Mouse (Mus musculus): ENCODE data around the gene Pcid2.
A peak's percentile ranks its signal among the peaks of the same experiment; 100 is the strongest.
"Not testable (repeated sequence)": the region's sequence is repeated elsewhere in the genome, so short reads cannot be mapped to it uniquely, and the experiment has no call there.

Pcid2 gene

DNA sequence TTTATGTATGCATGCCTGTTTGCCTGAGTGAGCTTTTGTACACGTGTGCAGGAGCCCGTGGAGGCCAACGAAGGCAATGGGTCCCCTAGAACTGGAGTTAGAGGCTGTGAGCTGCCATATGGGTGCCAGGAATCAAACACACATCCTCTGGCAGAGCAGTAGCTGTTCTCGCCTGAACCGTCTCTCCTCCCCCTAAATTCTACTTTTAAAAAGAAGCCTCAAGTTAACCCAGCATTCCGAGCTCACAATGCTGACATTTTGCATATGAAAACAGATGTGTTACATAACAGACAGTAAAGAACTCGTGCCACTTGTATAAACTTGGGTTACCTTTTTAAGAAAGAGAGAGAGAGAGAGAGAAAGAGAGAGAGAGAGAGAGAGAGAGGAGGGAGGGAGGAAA is 27.7 kb downstream of the Pcid2 start:
- DNase-seq (ENCODE audit: low spot score in 2 of 2): no peak

DNA sequence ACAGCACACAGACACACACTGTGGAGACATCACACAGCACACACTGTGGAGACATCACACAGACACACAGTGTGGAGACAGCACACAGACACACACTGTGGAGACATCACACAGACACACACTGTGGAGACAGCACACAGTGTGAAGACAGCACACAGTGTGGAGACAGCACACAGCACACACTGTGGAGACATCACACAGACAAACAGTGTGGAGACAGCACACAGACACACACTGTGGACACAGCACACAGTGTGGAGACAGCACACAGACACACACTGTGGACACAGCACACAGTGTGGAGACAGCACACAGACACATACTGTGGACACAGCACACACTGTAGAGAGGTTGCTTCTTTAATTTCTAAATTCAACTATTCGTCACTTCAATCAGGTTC is 29.7 kb downstream of the Pcid2 start:
- DNase-seq (ENCODE audit: low spot score in 2 of 2): not testable (repeated sequence)

DNA sequence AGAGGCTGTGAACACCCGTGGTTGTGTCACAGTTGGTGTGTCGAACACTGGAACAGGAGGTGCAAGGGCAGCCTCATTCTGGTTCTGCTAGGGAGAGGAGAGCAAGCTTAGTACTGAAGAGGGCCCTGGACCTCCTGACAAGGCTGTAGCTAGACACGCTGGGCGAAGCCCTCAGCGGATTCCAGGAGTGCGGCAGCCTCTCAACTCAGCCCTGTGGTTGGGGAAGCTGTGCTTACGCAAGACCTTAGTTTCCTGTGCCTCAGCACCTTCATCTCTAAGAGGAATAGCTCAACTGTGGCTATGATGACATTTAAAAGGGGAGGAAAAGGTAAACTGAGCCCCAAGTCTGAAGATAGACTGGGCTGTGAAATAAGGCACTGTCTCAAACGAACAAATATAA is 30.2 kb downstream of the Pcid2 start:
- no peak for DNase-seq (ENCODE audit: low spot score in 2 of 2)

DNA sequence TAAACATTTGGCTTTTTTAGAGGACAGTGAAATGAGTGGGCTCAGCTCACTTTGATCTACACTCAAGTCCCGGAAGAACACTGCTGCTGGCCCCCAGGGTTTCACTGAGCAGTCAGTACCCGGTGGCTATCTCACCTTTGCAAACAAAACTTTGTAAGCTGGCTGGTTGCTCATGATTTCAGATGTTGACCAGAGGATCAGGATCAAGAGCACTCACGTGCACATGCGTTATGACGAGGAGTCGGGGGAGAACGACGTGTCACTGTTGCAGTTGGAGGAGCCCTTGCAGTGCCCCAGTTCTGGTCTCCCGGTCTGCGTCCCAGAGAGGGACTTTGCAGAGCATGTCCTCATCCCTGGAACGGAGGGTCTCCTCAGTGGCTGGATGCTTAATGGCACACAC is 32.0 kb downstream of the Pcid2 start:
- DNase-seq (ENCODE audit: low spot score in 2 of 2): no peak

DNA sequence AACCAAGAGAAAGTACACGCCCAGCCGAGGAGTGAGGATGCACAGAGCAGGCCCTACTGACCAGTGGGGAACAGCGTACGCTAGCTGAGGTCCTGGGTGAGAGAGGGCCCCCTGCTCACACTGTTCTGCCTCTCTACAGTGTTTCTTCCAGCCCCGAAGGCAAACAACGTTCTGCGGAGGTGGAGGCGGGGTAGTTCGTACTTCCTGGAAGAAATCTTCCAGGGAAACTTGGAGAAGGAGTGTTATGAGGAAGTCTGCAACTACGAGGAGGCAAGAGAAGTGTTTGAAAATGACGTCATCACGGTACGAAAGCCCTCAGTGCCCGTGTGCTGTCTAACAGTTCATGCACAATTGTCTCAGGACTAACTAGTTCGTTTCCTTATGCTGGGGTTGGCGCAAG is 42.1 kb downstream of the Pcid2 start:
- no peak for DNase-seq (ENCODE audit: low spot score in 2 of 2)

DNA sequence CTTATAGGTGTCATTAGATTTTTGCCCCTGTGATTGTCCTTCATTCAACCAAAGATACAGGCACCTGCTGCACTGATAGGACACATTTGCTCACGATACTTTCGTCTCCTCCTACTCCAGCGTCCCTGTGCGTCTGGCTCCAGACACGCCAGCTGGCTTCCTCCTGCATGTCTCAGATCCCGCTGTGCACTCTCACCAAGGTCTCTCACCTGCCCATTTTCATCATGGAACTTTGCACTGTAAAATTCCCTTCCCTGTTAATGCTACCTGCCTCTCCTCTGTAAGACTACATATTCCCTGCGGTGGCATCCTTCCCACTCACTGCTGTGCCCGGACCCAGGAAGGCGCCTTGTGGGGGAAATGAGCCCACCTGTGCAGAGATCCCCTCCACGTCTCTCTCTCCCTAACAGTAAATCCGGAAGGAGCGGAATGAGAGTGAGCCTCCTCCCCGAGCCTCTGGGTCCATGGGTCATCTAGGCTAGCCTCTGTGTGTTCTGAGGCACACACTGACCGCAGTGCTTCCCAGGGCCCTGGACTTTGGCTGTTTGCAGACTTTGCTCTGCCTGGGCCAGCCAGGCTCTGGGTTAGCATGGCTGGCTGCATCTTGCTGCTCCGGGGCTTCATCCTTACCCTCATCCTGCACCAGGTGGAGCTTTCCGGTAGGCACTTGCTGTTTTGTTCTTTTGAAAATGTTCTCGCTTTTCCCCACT is 44.7 kb downstream of the Pcid2 start, which contains the start of gene Proz:
Proz (plus strand) TSS at position 474 of the 710 bp plus-strand sequence.
- DNase-seq (ENCODE audit: low spot score in 2 of 2): no peak

DNA sequence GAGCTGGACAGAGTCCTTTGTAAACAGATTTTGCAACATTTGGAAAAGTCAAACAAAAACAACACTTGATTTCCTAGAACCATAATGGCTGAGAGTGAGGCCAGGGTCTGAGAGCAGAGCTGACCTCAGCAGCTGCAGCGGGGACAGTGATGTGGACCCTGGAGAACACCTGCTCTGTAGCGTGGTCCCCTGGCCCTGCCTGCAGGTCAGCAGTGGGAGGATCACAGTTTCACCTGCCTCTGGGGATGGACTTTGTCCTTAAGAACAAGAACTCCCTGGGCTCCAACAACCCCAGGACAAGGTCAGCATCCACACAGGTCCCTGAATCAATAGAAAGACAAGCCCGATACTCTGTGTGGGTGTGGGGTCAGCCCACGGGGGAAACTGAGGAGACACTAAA is 47.9 kb downstream of the Pcid2 start:
- no peak for DNase-seq (ENCODE audit: low spot score in 2 of 2)

DNA sequence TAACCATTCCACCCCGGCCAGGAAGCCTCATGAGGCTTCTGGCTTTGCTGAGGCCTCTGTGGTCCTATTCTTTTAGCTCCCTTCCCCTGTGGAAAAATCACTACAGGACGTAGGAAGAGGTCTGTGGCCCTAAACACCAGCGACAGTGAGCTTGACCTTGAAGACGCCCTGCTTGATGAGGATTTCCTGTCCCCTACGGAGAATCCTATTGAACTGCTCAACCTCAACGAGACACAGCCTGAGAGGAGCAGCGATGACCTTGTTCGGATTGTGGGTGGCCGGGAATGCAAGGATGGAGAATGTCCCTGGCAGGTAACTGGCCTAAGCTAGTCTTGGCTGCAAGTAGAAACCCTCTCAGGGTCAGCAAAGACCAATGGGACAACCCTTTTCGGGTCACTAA is 54.7 kb downstream of the Pcid2 start:
- no peak for DNase-seq (ENCODE audit: low spot score in 2 of 2)

DNA sequence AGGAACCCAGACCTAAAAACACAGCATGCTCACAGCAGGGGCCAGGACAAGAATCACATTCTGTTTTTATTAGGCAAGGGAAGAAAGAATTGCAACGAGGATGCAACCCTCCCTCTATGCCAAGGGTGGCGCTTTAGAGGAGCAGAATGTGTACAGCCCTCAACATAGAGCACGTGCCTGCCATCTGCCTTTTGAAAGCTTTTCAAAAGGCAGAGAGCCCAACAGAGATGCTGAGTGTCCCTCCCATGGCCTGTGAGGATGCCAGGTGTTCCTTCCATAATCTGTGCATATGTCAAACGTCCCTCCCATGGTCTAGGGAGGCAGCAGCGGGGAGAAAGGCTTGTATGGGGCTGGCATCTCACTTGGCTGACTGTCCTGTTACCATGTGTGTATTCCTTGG is 57.6 kb downstream of the Pcid2 start:
- no peak for DNase-seq (ENCODE audit: low spot score in 2 of 2)

DNA sequence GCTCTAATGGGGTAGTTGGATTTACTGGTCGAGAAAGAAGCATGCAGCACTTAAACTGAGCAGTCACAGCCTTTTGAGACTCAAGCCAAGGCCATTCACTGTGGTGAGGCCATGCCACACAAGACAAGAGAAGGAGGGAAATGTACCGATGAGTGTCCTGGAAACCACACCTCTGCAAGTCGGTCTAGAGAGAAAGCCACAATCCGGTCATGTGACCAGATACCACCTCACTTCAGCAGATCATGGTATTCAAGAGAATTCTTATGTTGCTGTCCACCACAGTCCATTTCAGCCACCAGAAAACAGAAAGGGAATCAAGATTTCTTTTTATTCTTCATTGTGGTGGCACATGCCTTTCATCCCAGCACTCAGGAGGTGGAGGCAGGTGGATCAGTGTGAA is 63.8 kb downstream of the Pcid2 start:
- DNase-seq (ENCODE audit: low spot score in 2 of 2): no peak

DNA sequence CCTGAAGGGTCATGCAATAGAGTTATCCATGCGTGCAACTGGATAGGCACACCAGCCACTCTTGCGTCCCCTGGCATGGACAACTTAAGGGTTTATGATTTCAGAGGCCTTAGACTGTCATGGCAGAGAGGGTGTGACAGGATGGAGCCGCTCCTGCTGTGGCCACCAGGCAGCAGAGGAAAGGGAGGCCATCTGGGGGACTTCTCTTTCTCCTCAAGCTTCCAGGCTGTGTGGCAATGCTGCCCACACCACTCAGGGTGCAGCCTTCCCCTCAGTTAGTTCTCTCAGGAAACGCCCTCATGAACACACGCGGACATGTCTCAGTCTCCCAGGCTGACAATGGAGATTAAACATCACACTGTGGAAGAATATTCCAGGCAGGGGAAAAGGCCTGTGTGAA is 66.2 kb downstream of the Pcid2 start:
- no peak for DNase-seq (ENCODE audit: low spot score in 2 of 2)

DNA sequence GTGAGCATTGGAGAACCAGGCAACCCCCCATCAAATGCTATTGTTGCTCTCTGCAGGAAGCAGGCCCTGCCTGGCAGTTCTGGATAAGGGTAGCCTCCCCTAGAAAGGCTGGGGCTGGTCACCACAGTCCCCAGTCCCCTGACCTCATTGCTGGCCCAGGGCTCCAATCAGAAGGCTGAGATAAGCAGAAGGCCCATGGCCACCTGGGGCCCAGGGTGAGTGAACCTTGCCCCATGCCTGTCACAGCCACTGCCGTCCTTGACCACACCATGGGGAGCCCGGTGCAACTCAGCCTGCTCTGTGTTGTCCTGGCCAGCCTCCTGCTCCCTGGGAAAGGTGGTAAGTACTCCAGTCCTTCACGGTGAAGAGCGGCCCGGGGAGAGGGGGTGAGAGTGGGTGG is 67.7 kb downstream of the Pcid2 start:
- no peak for DNase-seq (ENCODE audit: low spot score in 2 of 2)

DNA sequence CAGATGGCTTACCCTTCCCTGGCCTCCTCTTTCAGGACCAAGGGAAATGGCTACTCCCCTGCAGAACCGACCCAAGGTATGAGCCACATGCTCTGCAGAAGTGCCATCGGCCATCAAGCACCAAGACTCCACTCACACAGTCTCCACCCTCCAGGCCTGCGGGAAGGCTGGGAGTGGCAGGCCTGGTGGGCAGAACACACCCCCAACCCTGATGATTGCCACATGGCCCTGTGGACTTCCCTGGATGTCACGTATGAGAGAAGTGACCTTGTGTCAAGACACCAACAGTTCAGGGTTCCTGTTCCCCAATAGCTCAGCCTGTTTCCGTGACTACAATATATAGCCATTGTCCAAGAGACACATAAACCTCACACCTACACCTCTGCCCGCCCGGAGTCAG is 68.2 kb downstream of the Pcid2 start, which contains the start of gene F10:
F10 (plus strand) TSS at position 294 of the 400 bp plus-strand sequence.
- DNase-seq (ENCODE audit: low spot score in 2 of 2): no peak

DNA sequence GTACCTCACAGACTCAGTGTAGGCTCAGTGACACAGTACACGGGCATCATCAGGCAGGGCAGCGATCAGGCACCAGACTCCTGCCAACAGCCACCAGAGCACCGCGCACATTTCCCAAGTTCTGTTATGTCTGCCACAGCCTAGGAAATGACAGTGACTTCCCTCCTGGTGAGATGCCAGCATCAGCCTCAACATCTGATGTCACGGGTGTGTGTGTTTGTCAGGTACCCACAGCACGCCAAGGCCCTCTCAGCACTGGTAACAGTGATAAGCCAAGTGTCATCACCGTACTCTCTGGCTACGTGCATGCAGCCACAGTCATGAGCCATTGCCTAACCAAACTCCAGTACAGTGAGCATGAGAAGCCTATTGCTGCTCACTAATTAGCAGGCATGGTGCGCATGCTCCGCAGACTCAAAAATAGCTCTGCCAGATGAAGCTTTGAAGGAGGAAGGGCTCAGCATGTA is 68.9 kb downstream of the Pcid2 start:
- DNase-seq (ENCODE audit: low spot score in 2 of 2): no peak

DNA sequence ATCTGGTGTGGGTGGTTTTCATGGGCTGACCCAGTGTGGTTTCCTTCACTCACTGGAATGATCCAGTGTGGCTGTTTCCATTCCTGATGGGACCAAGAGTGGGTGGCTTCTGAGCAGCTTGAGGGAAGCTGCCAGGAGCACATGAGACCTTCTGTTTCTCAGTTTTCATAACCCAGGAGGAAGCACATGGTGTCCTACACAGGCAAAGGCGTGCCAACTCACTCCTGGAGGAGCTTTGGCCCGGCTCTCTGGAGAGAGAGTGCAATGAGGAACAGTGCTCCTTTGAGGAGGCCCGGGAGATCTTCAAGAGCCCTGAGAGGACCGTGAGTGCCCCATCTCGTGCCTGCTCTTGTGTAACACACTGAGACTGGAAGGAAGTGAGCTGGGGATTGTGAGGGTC is 76.8 kb downstream of the Pcid2 start:
- DNase-seq (ENCODE audit: low spot score in 2 of 2): peak; percentile 35 to 43

DNA sequence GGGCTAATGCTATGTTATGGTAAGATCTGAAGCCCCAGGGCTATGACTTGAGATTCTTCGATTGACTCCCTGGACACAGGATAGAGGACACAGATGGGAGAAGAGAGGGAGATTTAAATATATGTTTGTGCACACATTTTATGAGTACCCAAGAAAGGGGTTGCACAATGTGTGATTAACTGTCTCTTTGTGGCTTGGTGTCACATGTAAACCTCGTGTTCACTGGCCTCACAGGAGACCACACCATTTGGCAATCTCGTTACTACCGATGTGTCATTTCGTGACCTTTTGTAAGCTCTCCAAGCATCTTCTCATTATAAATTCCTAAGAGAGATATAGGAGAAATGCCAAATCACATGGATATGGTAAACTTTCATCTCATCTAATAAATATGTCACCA is 77.6 kb downstream of the Pcid2 start:
- no peak for DNase-seq (ENCODE audit: low spot score in 2 of 2)
